Mouse (Mus musculus) myocyte (in vitro differentiated cells): Measurements from ENCODE around the gene Tas2r119. TPM values are rescaled to one million over a fixed set of nuclear protein-coding genes. Genes with fewer than 3 reads are reported as not detected.

Experiments used
- H3K27me3 ChIP-seq: one replicate; pipeline ENCODE4 v1.6.1; 2011; ENCODE audit not compliant: control insufficient read depth, insufficient read depth, insufficient read length
- H3K36me3 ChIP-seq: one replicate; pipeline ENCODE4 v1.6.1; 2011; ENCODE audit not compliant: control insufficient read depth, insufficient read depth
- H3K4me2 ChIP-seq: one replicate; pipeline ENCODE4 v1.6.1; 2011; ENCODE audit warnings: low read depth, control low read depth
- H3K4me3 ChIP-seq: one replicate; pipeline ENCODE4 v1.5.1; 2011; ENCODE audit warnings: mild to moderate bottlenecking, control low read depth, moderate library complexity
- H3K79me2 ChIP-seq: one replicate; pipeline ENCODE4 v1.6.1; 2011; ENCODE audit not compliant: control insufficient read depth, insufficient read depth
- H3ac ChIP-seq: one replicate; pipeline ENCODE4 v1.6.1; 2011; ENCODE audit not compliant: control insufficient read depth, insufficient read length
- CEBPB ChIP-seq: IDR thresholded peaks from 2 replicates; pipeline ENCODE4 v1.6.1; 2011; ENCODE audit warnings: mild to moderate bottlenecking, moderate library complexity; ENCODE audit not compliant: poor library complexity, insufficient read depth, severe bottlenecking
- E2F4 ChIP-seq: IDR thresholded peaks from one replicate; pipeline ENCODE4 v1.6.1; 2011; ENCODE audit warnings: mild to moderate bottlenecking, control low read depth, moderate library complexity; ENCODE audit not compliant: insufficient read depth
- MAX ChIP-seq: IDR thresholded peaks from one replicate; pipeline ENCODE4 v1.6.1; 2011; ENCODE audit warnings: low read depth, mild to moderate bottlenecking, control low read depth
- MYOD1 ChIP-seq, 3 experiments: IDR thresholded peaks; one replicate each; pipeline ENCODE4 v1.6.1; 2011; ENCODE audit warnings: control low read depth in 2 of 3, low read depth in 2 of 3, mild to moderate bottlenecking in 2 of 3, moderate library complexity in 1 of 3; ENCODE audit not compliant: insufficient read length in 2 of 3, control insufficient read depth in 1 of 3
- MYOG ChIP-seq, 3 experiments: IDR thresholded peaks; one replicate each; pipeline ENCODE4 v1.6.1; 2011; ENCODE audit warnings: control low read depth in 2 of 3, low read depth in 2 of 3, mild to moderate bottlenecking in 2 of 3; ENCODE audit not compliant: insufficient read length in 2 of 3, control insufficient read depth in 1 of 3, insufficient read depth in 1 of 3
- POLR2A ChIP-seq: IDR thresholded peaks from one replicate; pipeline ENCODE4 v1.6.1; 2011; ENCODE audit warnings: low read depth, mild to moderate bottlenecking, control low read depth, moderate library complexity; ENCODE audit not compliant: insufficient read length
- POLR2AphosphoS2 ChIP-seq: IDR thresholded peaks from one replicate; pipeline ENCODE4 v1.6.1; 2011; ENCODE audit warnings: low read depth, control low read depth; ENCODE audit not compliant: insufficient read length
- REST ChIP-seq: IDR thresholded peaks from one replicate; pipeline ENCODE4 v1.6.1; 2011; ENCODE audit warnings: mild to moderate bottlenecking, control low read depth, moderate library complexity; ENCODE audit not compliant: insufficient read depth, insufficient read length
- SRF ChIP-seq: IDR thresholded peaks from one replicate; pipeline ENCODE4 v1.6.1; 2011; ENCODE audit warnings: low read depth; ENCODE audit not compliant: control insufficient read depth, insufficient read length
- TCF12 ChIP-seq: IDR thresholded peaks from one replicate; pipeline ENCODE4 v1.6.1; 2011; ENCODE audit warnings: mild to moderate bottlenecking, control low read depth; ENCODE audit not compliant: poor library complexity, insufficient read depth, severe bottlenecking
- TCF3 ChIP-seq: IDR thresholded peaks from one replicate; pipeline ENCODE4 v1.6.1; 2011; ENCODE audit warnings: low read depth, control low read depth; ENCODE audit not compliant: insufficient read length
- USF1 ChIP-seq: IDR thresholded peaks from one replicate; pipeline ENCODE4 v1.6.1; 2011; ENCODE audit warnings: low read depth, mild to moderate bottlenecking, control low read depth, moderate library complexity
- polyA plus RNA-seq: library from polyadenylated mRNA; unstranded; fragments of >200 nt; fragmentation: generic; extraction: Trizol; gene quantifications from one replicate; pipeline ENCODE4 v1.2.1, GENCODE M21; 2012; ENCODE audit warnings: missing spikeins

The Tas2r119 gene
- not detected for polyA plus RNA-seq

GRCm38 (mm10) chr15:32176989-32177388 lies at the start of gene Tas2r119:
Tas2r119 (plus strand) TSS chr15:32177289.
- Histone ChIP-seq H3ac (no peak within 1 kb of the TSS), H3K4me2 (no peak within 1 kb of the TSS), H3K79me2 (no peaks in the 10 kb centered on the region), H3K4me3 (no peak within 1 kb of the TSS), H3K27me3 (no peaks in the 10 kb centered on the region), H3K36me3 (no peaks in the 10 kb centered on the region)
- TF ChIP-seq MAX (no peak), POLR2AphosphoS2 (no peak), MYOG (IDR thresholded peaks at IDR 0.05; ENCODE audit: control insufficient read depth in 1 of 3, insufficient read depth in 1 of 3, insufficient read length in 2 of 3, low read depth in 2 of 3) (no peak), REST (no peak), TCF3 (no peak), SRF (no peak), POLR2A (no peak), E2F4 (no peak), USF1 (no peak), CEBPB (no peak), TCF12 (no peak), MYOD1 (IDR thresholded peaks at IDR 0.05; ENCODE audit: control insufficient read depth in 1 of 3, insufficient read length in 2 of 3, low read depth in 2 of 3) (no peak)

DNA sequence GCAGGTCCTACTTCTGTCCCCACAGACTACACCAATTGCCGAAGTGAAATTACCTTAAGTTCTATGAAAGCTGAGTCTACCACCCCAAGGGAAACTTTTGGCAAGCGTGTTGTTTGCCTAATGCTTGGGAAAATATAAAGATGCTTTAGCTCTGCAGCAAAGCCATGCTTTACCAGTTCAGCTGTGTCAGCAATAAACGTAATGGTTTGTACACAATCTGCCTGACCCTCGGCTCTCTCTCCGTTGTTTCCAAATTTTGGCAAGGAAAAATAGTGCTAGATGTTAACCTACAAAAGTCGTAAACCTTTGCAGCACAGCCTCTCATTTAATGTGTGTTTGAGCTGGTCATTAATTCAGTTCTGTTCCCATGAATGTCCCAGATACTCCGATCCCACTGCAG lies 44.8 kb upstream of the Tas2r119 start:
- no peaks in the 10 kb centered on the region for H3K79me2 ChIP-seq
- H3K4me2 ChIP-seq = no peak overlapping the region
- no peak overlapping the region for H3K4me3 ChIP-seq
- no peaks in the 10 kb centered on the region for H3K36me3 ChIP-seq
- H3ac ChIP-seq = no peak overlapping the region
- no peaks in the 10 kb centered on the region for H3K27me3 ChIP-seq
- no peak for TF ChIP-seq TCF12
- TF ChIP-seq POLR2A = no peak
- no peak for TF ChIP-seq REST
- no peak for TF ChIP-seq TCF3

DNA sequence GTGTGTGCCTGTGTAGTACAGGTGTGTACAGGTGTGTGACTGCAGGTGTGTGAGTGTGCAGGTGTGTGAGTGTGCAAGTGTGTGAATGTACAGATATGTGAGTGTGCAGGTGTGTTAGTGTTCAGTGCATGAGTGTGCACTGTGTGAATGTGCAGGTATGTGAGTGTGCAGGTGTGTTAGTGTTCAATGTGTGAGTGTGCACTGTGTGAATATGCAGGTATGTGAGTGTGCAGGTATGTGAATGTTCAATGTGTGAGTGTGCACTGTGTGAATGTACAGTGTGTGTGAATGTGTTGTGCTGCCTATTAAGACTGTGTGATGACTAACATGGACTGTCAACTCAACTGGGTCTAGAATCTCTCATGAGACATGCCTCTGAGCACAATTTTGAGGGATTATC lies 35.4 kb upstream of the Tas2r119 start:
- no peak for TF ChIP-seq TCF12
- TF ChIP-seq MAX = no peak
- TF ChIP-seq MYOD1 (IDR thresholded peaks at IDR 0.05; ENCODE audit: control insufficient read depth in 1 of 3, insufficient read length in 2 of 3, low read depth in 2 of 3) = no peak
- TF ChIP-seq SRF = no peak
- TF ChIP-seq REST = no peak
- Histone ChIP-seq H3K79me2 (no peaks in the 10 kb centered on the region), H3K27me3 (no peaks in the 10 kb centered on the region), H3K36me3 (no peaks in the 10 kb centered on the region), H3ac (no peak overlapping the region), H3K4me2 (no peak overlapping the region), H3K4me3 (no peak overlapping the region)

DNA sequence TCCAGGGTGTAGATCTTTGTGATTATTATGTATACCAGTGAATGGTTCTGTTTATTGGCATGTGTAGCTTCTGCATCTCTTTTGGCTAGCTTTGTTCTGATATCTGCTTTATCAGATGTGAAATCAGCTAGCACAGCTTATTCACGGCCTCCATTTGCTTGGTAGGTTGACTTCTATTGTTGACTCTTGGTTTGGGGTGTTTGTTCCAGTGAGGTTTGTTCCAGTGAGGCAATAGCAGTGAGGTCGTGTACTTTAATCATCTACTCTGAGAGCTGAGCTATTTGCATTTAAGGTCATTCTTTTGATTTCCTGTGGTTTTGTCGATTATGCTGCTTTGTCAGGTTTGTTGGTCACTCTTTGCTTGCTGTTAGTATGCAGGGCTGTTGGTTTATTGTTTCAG lies 32.8 kb upstream of the Tas2r119 start:
- Histone ChIP-seq H3K4me3 (no peak overlapping the region), H3K27me3 (no peaks in the 10 kb centered on the region), H3K4me2 (no peak overlapping the region), H3K79me2 (no peaks in the 10 kb centered on the region), H3ac (no peak overlapping the region), H3K36me3 (no peaks in the 10 kb centered on the region)
- TF ChIP-seq USF1 = no peak
- no peak for TF ChIP-seq MYOG (IDR thresholded peaks at IDR 0.05; ENCODE audit: control insufficient read depth in 1 of 3, insufficient read depth in 1 of 3, insufficient read length in 2 of 3, low read depth in 2 of 3)
- TF ChIP-seq SRF = no peak
- TF ChIP-seq MYOD1 (IDR thresholded peaks at IDR 0.05; ENCODE audit: control insufficient read depth in 1 of 3, insufficient read length in 2 of 3, low read depth in 2 of 3) = no peak
- TF ChIP-seq POLR2A = no peak
- no peak for TF ChIP-seq CEBPB
- no peak for TF ChIP-seq TCF12
- no peak for TF ChIP-seq POLR2AphosphoS2
- TF ChIP-seq REST = no peak
- TF ChIP-seq TCF3 = no peak
- TF ChIP-seq E2F4 = no peak
- no peak for TF ChIP-seq MAX

DNA sequence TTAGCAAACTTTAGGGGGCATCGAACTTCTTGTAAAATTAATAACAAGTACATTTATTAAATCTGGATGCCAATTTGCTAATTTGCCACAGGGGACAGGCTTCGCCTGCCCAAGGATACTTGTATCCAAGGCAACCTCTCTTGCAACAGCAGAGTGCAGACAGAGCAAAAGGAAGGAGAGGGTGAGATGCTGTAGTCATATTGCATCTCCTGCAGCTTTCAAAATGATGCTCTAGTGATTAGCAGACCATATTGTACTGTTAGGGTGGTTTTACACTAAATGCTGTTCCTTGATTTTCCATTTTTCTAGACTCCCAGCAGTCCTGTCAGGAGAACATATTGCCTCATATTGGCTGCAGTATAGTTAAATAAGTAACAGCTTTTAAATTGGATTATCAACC lies 23.7 kb upstream of the Tas2r119 start:
- no peak overlapping the region for H3ac ChIP-seq
- H3K79me2 ChIP-seq = no peaks in the 10 kb centered on the region
- TF ChIP-seq REST = no peak
- no peak for TF ChIP-seq CEBPB
- no peak for TF ChIP-seq SRF
- no peak for TF ChIP-seq TCF3
- no peak for TF ChIP-seq POLR2AphosphoS2
- H3K27me3 ChIP-seq = no peaks in the 10 kb centered on the region
- no peak overlapping the region for H3K4me3 ChIP-seq
- H3K36me3 ChIP-seq = no peaks in the 10 kb centered on the region
- H3K4me2 ChIP-seq = no peak overlapping the region
